Mouse (Mus musculus) neural tube, embryonic 14.5 days (tissue): ENCODE results near the gene Wnt9a. TPM values are rescaled to one million over a fixed set of nuclear protein-coding genes. Genes with fewer than 3 reads are reported as not detected.

Source experiments
- ATAC-seq: fragments of 200-750 bp; cut with Nextera tagmentation; 2 replicates; pipeline ENCODE4 v1.8.0; 2017; ENCODE audit warnings: low read depth, mild to moderate bottlenecking, moderate TSS enrichment, moderate library complexity
- H3K27ac ChIP-seq: fragments of 300-500 bp; sonication (generic); 2 replicates; pipeline ENCODE4 v1.5.1; 2014; ENCODE audit warnings: low read depth, mild to moderate bottlenecking, control low read depth, low read length, moderate library complexity, mixed read lengths
- H3K27me3 ChIP-seq: fragments of 300-500 bp; sonication (generic); 2 replicates; pipeline ENCODE4 v1.6.1; 2014; ENCODE audit warnings: low read length; ENCODE audit not compliant: control insufficient read depth, insufficient read depth
- H3K36me3 ChIP-seq: fragments of 300-500 bp; sonication (generic); 2 replicates; pipeline ENCODE4 v1.6.1; 2014; ENCODE audit warnings: low read length, mixed read lengths; ENCODE audit not compliant: control insufficient read depth, insufficient read depth
- H3K4me1 ChIP-seq: fragments of 300-500 bp; sonication (generic); 2 replicates; pipeline ENCODE4 v1.6.1; 2014; ENCODE audit warnings: low read length; ENCODE audit not compliant: control insufficient read depth, insufficient read depth
- H3K4me2 ChIP-seq: fragments of 300-500 bp; sonication (generic); 2 replicates; pipeline ENCODE4 v1.6.1; 2014; ENCODE audit warnings: mild to moderate bottlenecking, low read depth, low read length, control low read depth
- H3K4me3 ChIP-seq: fragments of 300-500 bp; sonication (generic); 2 replicates; pipeline ENCODE4 v1.5.1; 2014; ENCODE audit warnings: low read depth, low read length, control low read depth, mixed read lengths
- H3K9ac ChIP-seq: fragments of 300-500 bp; sonication (generic); replicated peaks from 2 replicates; pipeline ENCODE4 v1.6.1; 2014; ENCODE audit warnings: low read depth, mild to moderate bottlenecking, control low read depth, low read length, mixed read lengths
- H3K9me3 ChIP-seq: fragments of 300-500 bp; sonication (generic); 2 replicates; pipeline ENCODE4 v1.6.1; 2016; ENCODE audit warnings: low read length; ENCODE audit not compliant: control insufficient read depth
- WGBS: fragments of 180-500 bp; shearing (Covaris S2); extraction: QIAGEN DNeasy Blood & Tissue Kit; methylation state at CpG from one replicate; pipeline ENCODE4 v1.1.7; 2014; 5-methylcytosine and 5-hydroxymethylcytosine counted together
- polyA plus RNA-seq: library from polyadenylated mRNA; unstranded; fragments of >200 nt; fragmentation: Nextera tagmentation; extraction: Ambion mirVana; gene quantifications from 2 replicates; pipeline ENCODE4 v1.2.1, GENCODE M21; 2014

Gene Wnt9a
- polyA plus RNA-seq, 1 experiment from 2014 or later: 0.72 TPM

DNA sequence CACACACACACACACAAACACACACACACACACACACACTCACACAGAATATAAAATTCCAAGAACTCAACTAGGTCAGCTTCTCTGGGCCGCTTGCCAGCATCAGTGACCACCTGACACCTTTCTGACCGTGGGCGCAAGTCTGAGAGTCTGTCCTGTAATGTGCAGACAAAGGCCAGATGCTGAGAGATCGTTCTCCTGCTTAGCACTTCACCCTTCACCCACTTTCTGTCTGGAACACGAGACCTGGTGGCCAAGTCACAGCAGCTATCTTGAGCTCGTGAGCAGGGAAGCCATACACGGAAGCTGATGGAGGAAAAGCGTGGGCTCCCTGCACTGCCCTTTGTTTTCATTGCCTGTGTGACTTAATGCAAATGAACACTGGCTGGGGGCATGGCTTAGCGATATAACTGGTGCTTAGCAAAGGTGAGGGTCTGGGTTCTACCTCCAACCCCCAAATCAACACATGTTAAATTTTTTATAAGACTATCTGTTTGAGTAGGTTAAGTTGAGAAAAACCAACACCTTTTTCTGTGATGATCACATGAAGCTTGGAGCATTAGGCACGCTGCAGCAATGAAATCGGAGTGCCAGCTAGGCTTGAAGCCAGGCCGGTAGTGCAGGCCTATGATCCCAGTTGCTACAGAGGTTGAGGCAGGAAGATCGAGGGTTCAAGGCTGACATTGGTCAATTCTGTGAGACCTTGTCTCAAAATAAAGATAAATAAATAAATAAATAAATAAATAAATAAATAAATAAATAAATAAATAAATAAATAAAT, 31.4 kb downstream of the Wnt9a start:
- H3K27ac ChIP-seq: no peak overlapping the region
- H3K9me3 ChIP-seq: no peaks in the 10 kb centered on the region
- no peaks in the 10 kb centered on the region for H3K27me3 ChIP-seq
- H3K36me3 ChIP-seq: no peaks in the 10 kb centered on the region
- no peak overlapping the region for H3K4me3 ChIP-seq
- H3K4me2 ChIP-seq: no peak overlapping the region
- WGBS: 74% methylated on average over 13 of the region's 13 CpGs
- ATAC-seq: no peak
- H3K4me1 ChIP-seq: no peaks in the 10 kb centered on the region
- H3K9ac ChIP-seq: no peak overlapping the region

DNA sequence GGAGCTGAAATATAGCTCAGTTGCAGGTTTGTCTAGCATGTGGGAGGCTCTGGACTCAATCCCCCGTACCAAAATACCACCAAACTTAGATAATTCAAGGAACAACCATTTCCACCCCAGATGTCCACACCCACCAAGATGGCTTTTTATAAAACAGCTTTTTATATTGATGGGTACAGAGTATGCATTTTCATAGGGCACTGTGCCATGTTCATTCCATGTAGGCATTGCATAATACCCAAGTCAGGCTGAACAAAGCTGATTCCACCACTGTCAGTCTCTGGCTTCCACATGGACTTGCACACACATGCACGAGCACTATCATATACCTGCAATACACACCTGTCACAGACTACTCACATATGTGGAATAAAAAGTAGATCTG, 32.0 kb downstream of the Wnt9a start:
- Histone ChIP-seq H3K4me1 (no peaks in the 10 kb centered on the region), H3K27me3 (no peaks in the 10 kb centered on the region), H3K9me3 (no peaks in the 10 kb centered on the region), H3K36me3 (no peaks in the 10 kb centered on the region), H3K4me2 (no peak overlapping the region), H3K9ac (no peak overlapping the region), H3K27ac (no peak overlapping the region), H3K4me3 (no peak overlapping the region)
- no peak for ATAC-seq
- WGBS: 92% methylated on average over 2 of the region's 2 CpGs

DNA sequence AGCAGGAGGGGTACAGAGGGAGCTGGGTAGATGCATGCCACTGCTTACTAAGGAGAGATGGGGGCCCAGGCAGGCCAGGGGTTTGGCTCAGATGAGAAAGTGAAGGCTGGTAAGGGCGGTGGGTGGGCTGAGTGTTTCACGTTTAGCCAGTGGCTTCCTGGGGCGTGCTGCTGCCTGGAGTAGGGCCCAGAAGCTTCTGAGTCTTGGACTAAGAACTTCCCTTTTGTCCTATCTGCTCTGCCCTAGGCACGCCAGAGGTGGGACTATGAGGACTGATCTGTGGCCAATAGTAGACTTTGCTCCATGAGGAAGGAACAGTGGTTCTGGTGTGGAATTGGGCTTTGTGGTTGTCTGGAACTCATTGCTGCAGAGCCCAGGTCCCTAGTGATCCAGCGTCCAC, 36.2 kb downstream of the Wnt9a start:
- no peaks in the 10 kb centered on the region for H3K4me1 ChIP-seq
- no peak overlapping the region for H3K27ac ChIP-seq
- H3K4me2 ChIP-seq: no peak overlapping the region
- no peak overlapping the region for H3K4me3 ChIP-seq
- WGBS: 75% methylated on average over 5 of the region's 5 CpGs
- no peaks in the 10 kb centered on the region for H3K9me3 ChIP-seq
- H3K36me3 ChIP-seq: no peaks in the 10 kb centered on the region
- no peaks in the 10 kb centered on the region for H3K27me3 ChIP-seq
- no peak overlapping the region for H3K9ac ChIP-seq
- no peak for ATAC-seq

- Histone ChIP-seq H3K4me2 (no peak overlapping the region), H3K36me3 (no peaks in the 10 kb centered on the region), H3K9ac (no peak overlapping the region), H3K4me3 (no peak overlapping the region), H3K27me3 (no peaks in the 10 kb centered on the region), H3K9me3 (no peaks in the 10 kb centered on the region), H3K4me1 (no peaks in the 10 kb centered on the region), H3K27ac (no peak overlapping the region)
- no peak for ATAC-seq
- WGBS: 87% methylated on average over 11 of the region's 11 CpGs
Measured at GRCm38 (mm10) chr11:59346166-59346910, 39.6 kb downstream of the Wnt9a start.

GRCm38 (mm10) chr11:59350326-59350725, 43.6 kb downstream of the Wnt9a start:
- Histone ChIP-seq H3K36me3 (no peaks in the 10 kb centered on the region), H3K9me3 (no peaks in the 10 kb centered on the region), H3K9ac (no peak overlapping the region), H3K4me3 (no peak overlapping the region), H3K27ac (no peak overlapping the region), H3K4me1 (no peaks in the 10 kb centered on the region), H3K4me2 (no peak overlapping the region), H3K27me3 (no peaks in the 10 kb centered on the region)
- 75% methylated on average over 2 of the region's 2 CpGs for WGBS
- no peak for ATAC-seq

- Histone ChIP-seq H3K4me2 (no peak overlapping the region), H3K27me3 (no peaks in the 10 kb centered on the region), H3K4me3 (no peak overlapping the region), H3K27ac (no peak overlapping the region), H3K36me3 (no peaks in the 10 kb centered on the region), H3K9ac (no peak overlapping the region), H3K4me1 (no peaks in the 10 kb centered on the region), H3K9me3 (no peaks in the 10 kb centered on the region)
- 88% methylated on average over 4 of the region's 4 CpGs for WGBS
- ATAC-seq: no peak
Measured at GRCm38 (mm10) chr11:59354793-59355192, 48.1 kb downstream of the Wnt9a start.

DNA sequence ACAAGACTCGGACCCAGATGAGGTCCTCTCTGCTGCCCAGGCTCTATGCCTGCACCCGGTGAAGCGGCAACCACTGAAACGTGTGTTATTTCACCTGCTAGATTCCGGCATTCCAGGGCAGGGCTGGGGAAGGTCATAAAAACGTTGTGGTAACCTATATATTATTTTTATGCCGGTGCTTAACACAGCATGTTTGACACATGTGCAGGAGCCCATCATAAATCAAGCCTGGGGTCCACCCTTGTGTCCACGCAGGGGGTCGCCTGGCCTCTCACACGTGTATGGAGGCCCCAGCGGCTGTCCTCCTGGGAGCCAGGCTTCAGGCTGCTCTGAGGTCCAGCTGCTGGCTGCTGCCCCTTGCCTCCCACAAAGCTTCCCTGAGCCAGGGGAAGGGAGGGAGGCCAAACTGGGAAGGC, 50.2 kb downstream of the Wnt9a start:
- Histone ChIP-seq H3K4me2 (no peak overlapping the region), H3K27me3 (no peaks in the 10 kb centered on the region), H3K4me1 (no peaks in the 10 kb centered on the region), H3K27ac (no peak overlapping the region), H3K9me3 (no peaks in the 10 kb centered on the region), H3K4me3 (no peak overlapping the region), H3K9ac (no peak overlapping the region), H3K36me3 (no peaks in the 10 kb centered on the region)
- no peak for ATAC-seq
- WGBS: 32% methylated on average over 11 of the region's 11 CpGs

GRCm38 (mm10) chr11:59361291-59361690, 54.6 kb downstream of the Wnt9a start:
- Histone ChIP-seq H3K27me3 (no peaks in the 10 kb centered on the region), H3K4me3 (no peak overlapping the region), H3K9me3 (no peaks in the 10 kb centered on the region), H3K9ac (no peak overlapping the region), H3K27ac (no peak overlapping the region), H3K36me3 (no peaks in the 10 kb centered on the region), H3K4me2 (no peak overlapping the region), H3K4me1 (no peaks in the 10 kb centered on the region)
- WGBS: 88% methylated on average over 9 of the region's 9 CpGs
- no peak for ATAC-seq

DNA sequence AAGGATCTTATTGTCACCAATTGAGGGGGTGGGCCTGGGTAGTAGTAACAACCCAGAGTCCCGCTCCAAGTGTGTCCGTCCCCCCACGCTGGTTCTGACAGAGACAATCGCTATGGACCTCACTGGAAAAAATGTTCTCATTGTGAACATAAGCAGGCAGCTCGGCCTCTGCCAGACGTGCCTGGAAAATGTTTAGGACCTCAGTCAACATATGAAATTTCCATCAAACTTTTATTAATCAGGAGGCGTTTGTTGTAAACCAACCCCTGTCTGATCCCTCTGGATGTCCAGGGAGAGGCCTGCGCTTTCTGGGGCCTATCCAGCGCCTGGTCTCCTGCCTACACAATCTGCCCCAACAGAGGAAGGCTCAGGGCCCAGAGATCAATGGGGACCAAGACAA, 57.3 kb downstream of the Wnt9a start:
- H3K9ac ChIP-seq: no peak overlapping the region; the same call in 1 of the 2 replicates
- no peaks in the 10 kb centered on the region for H3K9me3 ChIP-seq
- no peaks in the 10 kb centered on the region for H3K27me3 ChIP-seq
- no peak overlapping the region for H3K27ac ChIP-seq
- H3K4me2 ChIP-seq: no peak overlapping the region
- ATAC-seq: no peak
- H3K4me1 ChIP-seq: no peaks in the 10 kb centered on the region
- H3K36me3 ChIP-seq: no peaks in the 10 kb centered on the region
- H3K4me3 ChIP-seq: no peak overlapping the region
- WGBS: 88% methylated on average over 9 of the region's 9 CpGs
